Mouse (Mus musculus) left cerebral cortex, postnatal 25 days (tissue): ENCODE measurements at regions not wholly inside any gene's neighbourhood (a gene's known extent, or its start where the extent isn't known, plus 50 kb on each side); places are given as distances from the start of the nearest gene placed in this dataset.

Experiments
- DNase-seq, 2 experiments: peaks; one replicate each; pipeline ENCODE4 v3.0.0; 2022; ENCODE audit warnings: low spot score in 2 of 2, mixed read lengths in 1 of 2
- intact Hi-C: fragments of 180-260 bp; cut with DNase I; formaldehyde crosslinking; loops from one replicate; pipeline ENCODE4 v1.15.1; 2025

- intact Hi-C loops = no loop called here
- DNase-seq = peak; percentile 63 to 87
Measured at GRCm38 (mm10) chr13:54285968-54286367, 85.2 kb upstream of the Cplx2 start.

DNA sequence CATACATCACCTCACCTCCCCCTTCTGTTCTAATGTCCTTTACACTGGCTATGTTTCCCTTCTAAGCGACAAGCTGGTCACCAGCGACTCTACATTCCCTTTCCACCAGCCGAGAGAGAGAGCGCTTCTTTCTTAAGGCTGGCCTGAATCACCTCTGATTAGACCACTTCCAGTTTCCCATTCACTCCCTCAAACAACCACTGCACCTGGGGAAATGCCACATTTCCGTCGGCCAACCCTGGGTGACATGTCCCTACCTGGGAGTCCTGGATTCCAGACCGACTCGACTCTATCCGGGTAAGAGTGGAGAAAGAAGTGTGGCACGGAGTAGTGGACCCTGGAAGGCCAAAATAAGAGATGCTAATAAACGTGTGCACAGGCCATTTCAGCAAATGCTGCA lies 84.5 kb upstream of the Cplx2 start:
- no peak for DNase-seq
- intact Hi-C loops = no loop called here

DNA sequence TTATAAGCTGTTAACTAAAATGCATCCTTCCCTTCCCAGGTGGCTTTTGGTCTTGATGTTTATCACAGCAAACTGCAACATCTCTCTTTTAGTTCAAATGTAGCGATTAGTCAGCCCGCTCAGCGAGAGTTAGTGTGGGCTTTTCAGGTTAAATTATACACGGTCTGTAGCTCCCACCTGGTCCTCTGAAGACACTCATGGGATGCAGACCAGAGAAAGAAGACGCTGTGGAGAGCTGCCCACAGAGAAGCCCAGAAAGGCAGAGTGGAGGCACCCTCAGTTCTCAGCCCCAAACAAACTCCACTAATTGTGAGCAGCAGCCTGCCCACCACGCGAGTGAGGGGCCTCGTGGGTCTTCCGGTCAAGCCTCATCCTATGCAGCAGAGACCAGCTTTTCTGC lies 81.1 kb upstream of the Cplx2 start:
- DNase-seq = no peak
- intact Hi-C loops = no loop called here

- intact Hi-C loops = no loop called here
- DNase-seq = peak in 1 of 2 experiments; percentile 78
Measured at GRCm38 (mm10) chr13:54292394-54292793, 78.8 kb upstream of the Cplx2 start.

GRCm38 (mm10) chr13:54293006-54293405 lies 78.1 kb upstream of the Cplx2 start:
- no peak for DNase-seq
- intact Hi-C loops = no loop called here

- intact Hi-C loops = no loop called here
Measured at GRCm38 (mm10) chr13:54295475-54296259, 75.5 kb upstream of the Cplx2 start.

GRCm38 (mm10) chr13:54296260-54296555 lies 74.9 kb upstream of the Cplx2 start:
- intact Hi-C loops = no loop called here
- no peak for DNase-seq

More at GRCm38 (mm10) chr13:54295475-54296259, 75.5 kb upstream of the Cplx2 start:
- no peak for DNase-seq

GRCm38 (mm10) chr13:54298851-54299250 lies 72.3 kb upstream of the Cplx2 start:
- DNase-seq = no peak
- intact Hi-C loops = no loop called here

- intact Hi-C loops = no loop called here
- no peak for DNase-seq
Measured at GRCm38 (mm10) chr13:54299295-54299694, 71.9 kb upstream of the Cplx2 start.

DNA sequence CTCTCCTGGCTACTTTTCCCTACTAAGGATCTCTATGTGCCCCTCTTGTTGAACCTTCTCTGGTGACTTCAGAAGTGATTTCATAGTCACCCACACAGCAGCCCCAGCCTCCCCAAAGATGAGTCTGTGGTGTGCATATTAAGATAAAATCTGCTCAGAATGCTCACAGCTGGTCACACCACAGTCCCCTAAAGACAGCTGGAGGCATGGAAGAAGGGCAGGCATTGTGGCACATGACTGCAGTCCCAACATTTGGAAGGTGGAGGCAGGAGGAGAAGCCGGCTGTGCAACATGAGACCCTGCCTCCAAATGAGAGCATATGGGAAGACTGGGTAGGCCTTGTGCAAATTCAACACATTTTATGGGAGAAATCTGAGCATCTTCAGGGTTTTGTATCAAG lies 70.0 kb upstream of the Cplx2 start:
- intact Hi-C loops = loop anchor here (5.0 kb wide), 1 partner anchor 199 kb away; no protein-coding TSS in a partner anchor

GRCm38 (mm10) chr13:54301677-54302076 lies 69.5 kb upstream of the Cplx2 start:
- peak in 1 of 2 experiments; percentile 54 for DNase-seq
- intact Hi-C loops = loop anchor here (2.0 to 5.0 kb wide), 2 partner anchors 71 to 199 kb away; no protein-coding TSS in a partner anchor

More for the DNA sequence above, 70.0 kb upstream of the Cplx2 start:
- no peak for DNase-seq

GRCm38 (mm10) chr13:54302351-54303070 lies 68.6 kb upstream of the Cplx2 start:
- intact Hi-C loops = loop anchor here (2.0 to 5.0 kb wide), 2 partner anchors 70 to 200 kb away; no protein-coding TSS in a partner anchor
- DNase-seq = peak; percentile 53 to 66

GRCm38 (mm10) chr13:54303071-54303924 lies 67.9 kb upstream of the Cplx2 start:
- peak; percentile 80 to 92 for DNase-seq
- intact Hi-C loops = loop anchor here (2.0 to 5.0 kb wide), 2 partner anchors 70 to 201 kb away; no protein-coding TSS in a partner anchor

DNA sequence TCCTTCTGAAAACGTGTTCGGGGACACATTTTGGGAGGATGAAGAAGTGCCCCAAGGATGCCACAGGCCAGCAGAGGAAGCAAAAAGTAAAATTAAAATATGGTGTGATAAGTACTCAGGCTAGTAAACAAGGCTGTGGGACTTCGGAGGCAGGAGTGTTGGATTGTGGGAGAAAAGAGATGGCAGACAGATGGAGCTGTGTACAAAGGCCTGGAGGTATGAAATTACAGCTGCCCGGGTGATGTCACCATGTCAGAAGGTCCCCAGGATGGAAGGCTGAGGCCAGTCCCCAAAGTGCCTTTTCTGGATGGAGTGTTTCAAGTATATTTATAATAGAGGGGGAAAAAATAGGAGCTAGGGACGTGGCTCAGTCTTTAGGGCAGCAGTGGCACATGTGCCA lies 66.9 kb upstream of the Cplx2 start:
- intact Hi-C loops = loop anchor here (5.0 kb wide), 1 partner anchor 202 kb away; no protein-coding TSS in a partner anchor
- no peak for DNase-seq

GRCm38 (mm10) chr13:54308591-54308990 lies 62.6 kb upstream of the Cplx2 start:
- intact Hi-C loops = no loop called here

GRCm38 (mm10) chr13:54309354-54309753 lies 61.8 kb upstream of the Cplx2 start:
- intact Hi-C loops = no loop called here
- DNase-seq = peak; percentile 39 to 71

More at GRCm38 (mm10) chr13:54308591-54308990, 62.6 kb upstream of the Cplx2 start:
- DNase-seq = no peak

DNA sequence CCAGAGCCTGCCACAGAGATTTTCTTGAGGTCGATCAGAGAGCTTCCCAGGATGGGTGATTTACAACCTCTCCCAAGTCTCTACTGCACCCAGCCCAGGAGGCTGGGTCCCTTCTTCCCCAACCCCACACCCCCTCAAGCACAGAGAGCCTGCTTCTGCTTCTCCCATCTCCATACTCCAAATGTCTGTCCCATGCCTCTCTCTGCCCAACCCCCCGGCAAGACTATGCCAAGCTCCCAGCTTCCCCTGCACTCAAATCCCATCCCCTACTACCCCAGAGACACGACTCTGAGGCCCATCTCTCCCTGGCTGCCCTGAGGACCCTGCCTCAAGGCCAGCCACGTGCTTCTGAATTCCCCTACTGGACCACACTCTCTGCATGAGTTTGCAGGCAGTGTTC lies 61.0 kb upstream of the Cplx2 start:
- no peak for DNase-seq
- intact Hi-C loops = loop anchor here (5.0 kb wide), 1 partner anchor 53 kb away; no protein-coding TSS in a partner anchor

GRCm38 (mm10) chr13:54311327-54312026 lies 59.7 kb upstream of the Cplx2 start:
- no peak for DNase-seq
- intact Hi-C loops = loop anchor here (2.0 to 5.0 kb wide), 2 partner anchors 43 to 54 kb away; no protein-coding TSS in a partner anchor
